ENCODE assay signal across 24 mouse cellular contexts in genomic region chr2:32455101-32455500, GRCm38 (mm10). TPM values are rescaled to one million over a fixed set of nuclear protein-coding genes. Genes with fewer than 3 reads are reported as not detected.
DNase-seq lines count a peak whose midpoint lies in the region; ATAC-seq lines count a peak whose summit lies in the region.
"Had no signal": no experiment of that assay in that cellular context is flagged by ENCODE, and none has a peak within 500 bp of the region (broad histone marks: within the 10 kb centered on the region; RNA-seq: fewer than 3 reads in every experiment).

No protein-coding gene starts in this region.

- H3K9me3 ChIP-seq in heart, embryonic 13.5 days: no peaks in the 10 kb centered on the region
- no peaks in the 10 kb centered on the region for H3K9me3 ChIP-seq in neural tube, embryonic 13.5 days
- H3K9me3 ChIP-seq in neural tube, embryonic 15.5 days (replicated peaks): no peaks in the 10 kb centered on the region
- no peaks in the 10 kb centered on the region for H3K9me3 ChIP-seq in lung, embryonic 15.5 days
- H3K9me3 ChIP-seq: hindbrain, embryonic 10.5 days; intestine, embryonic 15.5 days; liver, embryonic 12.5 days; stomach, embryonic 15.5 days had no signal

- H3K9ac ChIP-seq in heart, embryonic 13.5 days: peak overlapping the region; percentile 11; the same call in 1 of the 2 replicates
- no peak overlapping the region for H3K9ac ChIP-seq in neural tube, embryonic 13.5 days
- H3K9ac ChIP-seq in neural tube, embryonic 15.5 days (replicated peaks): no peak overlapping the region
- no peak overlapping the region for H3K9ac ChIP-seq in lung, embryonic 15.5 days
- H3K9ac ChIP-seq: embryonic facial prominence, embryonic 13.5 days; intestine, embryonic 15.5 days; liver, embryonic 12.5 days; stomach, embryonic 15.5 days had no signal

- H3K4me2 ChIP-seq in heart, embryonic 13.5 days: no peak overlapping the region
- no peak overlapping the region for H3K4me2 ChIP-seq in neural tube, embryonic 13.5 days
- H3K4me2 ChIP-seq in neural tube, embryonic 15.5 days: no peak overlapping the region
- no peak overlapping the region for H3K4me2 ChIP-seq in lung, embryonic 15.5 days
- H3K4me2 ChIP-seq: embryonic facial prominence, embryonic 13.5 days; intestine, embryonic 15.5 days; liver, embryonic 12.5 days; stomach, embryonic 15.5 days had no signal

- no peaks in the 10 kb centered on the region for H3K27me3 ChIP-seq in heart, embryonic 13.5 days (replicated peaks)
- H3K27me3 ChIP-seq in neural tube, embryonic 13.5 days: no peaks in the 10 kb centered on the region
- H3K27me3 ChIP-seq in neural tube, embryonic 15.5 days (replicated peaks): no peaks in the 10 kb centered on the region
- H3K27me3 ChIP-seq in lung, embryonic 15.5 days: no peaks in the 10 kb centered on the region
- H3K27me3 ChIP-seq: embryonic facial prominence, embryonic 13.5 days; intestine, embryonic 15.5 days; liver, embryonic 12.5 days; stomach, embryonic 15.5 days had no signal

- ATAC-seq in heart, embryonic 13.5 days (ENCODE audit: extremely low read depth, insufficient number of reproducible peaks, low FRiP score, low TSS enrichment): no peak
- ATAC-seq in neural tube, embryonic 13.5 days (ENCODE audit: low read depth): no peak
- no peak for ATAC-seq in neural tube, embryonic 15.5 days (ENCODE audit: low FRiP score)
- ATAC-seq in lung, embryonic 15.5 days (ENCODE audit: borderline replicate concordance, extremely low read depth, low FRiP score, low TSS enrichment): no peak
- ATAC-seq: activated CD4-positive, CD25-positive, alpha-beta regulatory T cell, adult 4 months; forebrain, embryonic 14.5 days; hindbrain, embryonic 16.5 days; intestine, embryonic 15.5 days; liver, embryonic 12.5 days had no signal

- H3K27ac ChIP-seq in heart, embryonic 13.5 days (replicated peaks): 0 out of 2 replicates have a peak overlapping the region, but pooled peaks have one; percentile 21
- H3K27ac ChIP-seq in neural tube, embryonic 13.5 days (replicated peaks): peak overlapping the region; percentile 33; the same call in 1 of the 2 replicates
- H3K27ac ChIP-seq in neural tube, embryonic 15.5 days (replicated peaks): no peak overlapping the region
- peak overlapping the region; percentile 39; the same call in 1 of the 2 replicates for H3K27ac ChIP-seq in lung, embryonic 15.5 days
- H3K27ac ChIP-seq: embryonic facial prominence, embryonic 13.5 days; hindbrain, embryonic 10.5 days; intestine, embryonic 15.5 days; layer of hippocampus, adult 2 months; liver, embryonic 12.5 days; stomach, embryonic 15.5 days had no signal

- DNase-seq in heart, postnatal 10 days: no peak
- DNase-seq in ovary, postnatal 14 days (ENCODE audit: low spot score): no peak
- no peak for DNase-seq in retina, postnatal 1 day
- no peak for DNase-seq in retina, embryonic 14.5 days (ENCODE audit: low spot score)
- DNase-seq: adrenal gland, postnatal 14 days; cerebellum, adult 2 months; cerebellum, postnatal 25 days; embryo, embryonic 11 days; kidney, postnatal 25 days; midbrain, embryonic 14.5 days had no signal

- peaks cover 49% of the 10 kb centered on the region for H3K4me1 ChIP-seq in heart, embryonic 13.5 days
- H3K4me1 ChIP-seq in neural tube, embryonic 13.5 days (replicated peaks): peaks cover 39% of the 10 kb centered on the region
- peaks cover 22% of the 10 kb centered on the region for H3K4me1 ChIP-seq in neural tube, embryonic 15.5 days
- peaks cover 39% of the 10 kb centered on the region for H3K4me1 ChIP-seq in lung, embryonic 15.5 days

- WGBS in heart, embryonic 13.5 days: 53% methylated on average over 8 of the region's 8 CpGs
- 89% methylated on average over 8 of the region's 8 CpGs for WGBS in neural tube, embryonic 13.5 days
- WGBS in neural tube, embryonic 15.5 days: 92% methylated on average over 8 of the region's 8 CpGs
- WGBS in lung, embryonic 15.5 days: 67% methylated on average over 8 of the region's 8 CpGs

- intact Hi-C loops in heart, postnatal 10 days (cut with DNase I): loop anchor here (5.0 kb wide), 1 partner anchor 38 kb away; no protein-coding TSS in a partner anchor

- H3K36me3 ChIP-seq in heart, embryonic 13.5 days: peaks cover 20% of the 10 kb centered on the region
- peaks cover 14% of the 10 kb centered on the region; the same call in 1 of the 2 replicates for H3K36me3 ChIP-seq in neural tube, embryonic 13.5 days
- H3K36me3 ChIP-seq in neural tube, embryonic 15.5 days: peaks cover 6% of the 10 kb centered on the region; the same call in 1 of the 2 replicates
- H3K36me3 ChIP-seq in lung, embryonic 15.5 days: no peaks in the 10 kb centered on the region; the same call in 1 of the 2 replicates

- H3K4me3 ChIP-seq in heart, embryonic 13.5 days: no peak overlapping the region
- H3K4me3 ChIP-seq in neural tube, embryonic 13.5 days: no peak overlapping the region
- H3K4me3 ChIP-seq in neural tube, embryonic 15.5 days (replicated peaks): no peak overlapping the region
- H3K4me3 ChIP-seq in lung, embryonic 15.5 days: no peak overlapping the region
- H3K4me3 ChIP-seq: embryonic facial prominence, embryonic 13.5 days; erythroblast, embryonic 14.5 days; hindbrain, embryonic 10.5 days; intestine, embryonic 15.5 days; layer of hippocampus, adult 2 months; liver, embryonic 12.5 days; stomach, embryonic 15.5 days had no signal

RNA-seq across cellular contexts. Expression of gene Slc25a25, which starts 3.9 kb away (rescaled TPM):
- 10.7 and 10.9 TPM in 2 replicates for polyA plus RNA-seq in heart, embryonic 13.5 days (2015; fragmentation: Nextera tagmentation; extraction: Ambion mirVana)
- total RNA-seq in heart, postnatal 10 days (2021): 10 to 100 TPM; 10.1 to 13.5 TPM
- polyA plus RNA-seq in neural tube, embryonic 13.5 days (2015; fragmentation: Nextera tagmentation; extraction: Ambion mirVana): 49.8 and 49.9 TPM in 2 replicates
- polyA plus RNA-seq in neural tube, embryonic 15.5 days (2015; fragmentation: Nextera tagmentation; extraction: Ambion mirVana): 51.4 and 58.8 TPM in 2 replicates
- 19.6 and 21.5 TPM in 2 replicates for polyA plus RNA-seq in lung, embryonic 15.5 days (2015; fragmentation: Nextera tagmentation; extraction: Ambion mirVana)

RNA-seq across cellular contexts. Expression of gene Naif1, which starts 4.8 kb away (rescaled TPM):
- 4.2 and 5.0 TPM in 2 replicates for polyA plus RNA-seq in heart, embryonic 13.5 days (2015; fragmentation: Nextera tagmentation; extraction: Ambion mirVana)
- total RNA-seq in heart, postnatal 10 days (2021): 1 to 10 TPM; 3.2 to 4.4 TPM
- polyA plus RNA-seq in neural tube, embryonic 13.5 days (2015; fragmentation: Nextera tagmentation; extraction: Ambion mirVana): 5.1 and 5.6 TPM in 2 replicates
- polyA plus RNA-seq in neural tube, embryonic 15.5 days (2015; fragmentation: Nextera tagmentation; extraction: Ambion mirVana): 4.4 and 5.3 TPM in 2 replicates
- polyA plus RNA-seq in lung, embryonic 15.5 days (2015; fragmentation: Nextera tagmentation; extraction: Ambion mirVana): 6.6 and 7.1 TPM in 2 replicates

RNA-seq across cellular contexts. Expression of gene Ptges2, which starts 59.4 kb away (rescaled TPM):
- 35.3 and 36.1 TPM in 2 replicates for polyA plus RNA-seq in heart, embryonic 13.5 days (2015; fragmentation: Nextera tagmentation; extraction: Ambion mirVana)
- 10 to 100 TPM; 63.4 to 70.0 TPM for total RNA-seq in heart, postnatal 10 days (2021)
- polyA plus RNA-seq in neural tube, embryonic 13.5 days (2015; fragmentation: Nextera tagmentation; extraction: Ambion mirVana): 44.3 and 46.0 TPM in 2 replicates
- polyA plus RNA-seq in neural tube, embryonic 15.5 days (2015; fragmentation: Nextera tagmentation; extraction: Ambion mirVana): 47.3 and 52.1 TPM in 2 replicates
- polyA plus RNA-seq in lung, embryonic 15.5 days (2015; fragmentation: Nextera tagmentation; extraction: Ambion mirVana): 22.6 and 25.4 TPM in 2 replicates
